Mouse (Mus musculus) bone marrow, adult 2 months (tissue): ENCODE results near the gene Ncl. TPM values are rescaled to one million over a fixed set of nuclear protein-coding genes. Genes with fewer than 3 reads are reported as not detected.

Experiments
- H3K27ac ChIP-seq: fragments of 200-500 bp; 2 replicates; pipeline ENCODE4 v1.5.1; 2012; ENCODE audit warnings: low read depth, mild to moderate bottlenecking, control low read depth, inconsistent platforms, low read length; ENCODE audit not compliant: control insufficient read depth, poor library complexity, insufficient read depth
- H3K4me1 ChIP-seq: fragments of 200-500 bp; 2 replicates; pipeline ENCODE4 v1.6.1; 2011; ENCODE audit warnings: low read length; ENCODE audit not compliant: control insufficient read depth, insufficient read depth
- H3K4me3 ChIP-seq: fragments of 200-500 bp; replicated peaks from 2 replicates; pipeline ENCODE3; 2011; ENCODE audit warnings: mild to moderate bottlenecking, low read depth, low read length, control low read depth; ENCODE audit not compliant: control insufficient read depth
- CTCF ChIP-seq: fragments of 200-500 bp; IDR thresholded peaks from 2 replicates; pipeline ENCODE4 v1.5.1; 2011; ENCODE audit warnings: low read length, control low read depth; ENCODE audit not compliant: control insufficient read depth, insufficient read depth
- POLR2A ChIP-seq: fragments of 200-500 bp; IDR thresholded peaks from 2 replicates; pipeline ENCODE4 v1.6.1; 2011; ENCODE audit warnings: low read depth, mild to moderate bottlenecking, control low read depth, low read length, borderline replicate concordance; ENCODE audit not compliant: control insufficient read depth
- WGBS: fragments of 180-500 bp; shearing (Covaris S2); methylation state at CpG from one replicate; pipeline ENCODE4 v1.1.7; 2018; 5-methylcytosine and 5-hydroxymethylcytosine counted together
- polyA plus RNA-seq: library from polyadenylated mRNA; stranded (reverse); fragments of >200 nt; gene quantifications from 2 replicates; pipeline ENCODE4 v1.2.4, GENCODE M21; 2011; ENCODE audit warnings: low replicate concordance; ENCODE audit not compliant: missing spikeins, insufficient read depth, insufficient read length

The Ncl gene
- polyA plus RNA-seq, 1 experiment: 503 TPM

- no peaks in the 10 kb centered on the region for H3K4me1 ChIP-seq
- 86% methylated on average over 8 of the region's 8 CpGs for WGBS
- H3K27ac ChIP-seq: no peak overlapping the region
- no peak for TF ChIP-seq POLR2A
- TF ChIP-seq CTCF: no peak
- H3K4me3 ChIP-seq: no peak overlapping the region
These were observed 8.6 kb downstream of the Ncl start for GRCm38 (mm10) chr1:86350576-86350975.

GRCm38 (mm10) chr1:86349696-86350095, 9.5 kb downstream of the Ncl start:
- H3K4me1 ChIP-seq: no peaks in the 10 kb centered on the region
- WGBS: 93% methylated on average over 1 of the region's 1 CpGs

GRCm38 (mm10) chr1:86349201-86349600, 10.0 kb downstream of the Ncl start:
- TF ChIP-seq POLR2A: no peak
- TF ChIP-seq CTCF: no peak

More at GRCm38 (mm10) chr1:86349696-86350095, 9.5 kb downstream of the Ncl start:
- Histone ChIP-seq H3K27ac (no peak overlapping the region), H3K4me3 (no peak overlapping the region)
- TF ChIP-seq POLR2A: no peak
- no peak for TF ChIP-seq CTCF

GRCm38 (mm10) chr1:86348801-86349200, 10.4 kb downstream of the Ncl start:
- WGBS: 73% methylated on average over 4 of the region's 4 CpGs
- no peaks in the 10 kb centered on the region for H3K4me1 ChIP-seq
- TF ChIP-seq POLR2A (no peak), CTCF (no peak)
- H3K27ac ChIP-seq: no peak overlapping the region
- no peak overlapping the region for H3K4me3 ChIP-seq

More at GRCm38 (mm10) chr1:86349201-86349600, 10.0 kb downstream of the Ncl start:
- Histone ChIP-seq H3K4me1 (no peaks in the 10 kb centered on the region), H3K27ac (no peak overlapping the region), H3K4me3 (no peak overlapping the region)
- 88% methylated on average over 3 of the region's 3 CpGs for WGBS

- TF ChIP-seq CTCF: no peak
- TF ChIP-seq POLR2A: no peak
- no peak overlapping the region for H3K27ac ChIP-seq
- WGBS: 97% methylated on average over 1 of the region's 1 CpGs
- H3K4me1 ChIP-seq: peaks cover 2% of the 10 kb centered on the region
- H3K4me3 ChIP-seq: no peak overlapping the region
These were observed 11.1 kb downstream of the Ncl start for GRCm38 (mm10) chr1:86348083-86348482.

- no peak overlapping the region for H3K4me3 ChIP-seq
- WGBS: 77% methylated on average over 1 of the region's 1 CpGs
- no peak overlapping the region for H3K27ac ChIP-seq
- H3K4me1 ChIP-seq: peaks cover 2% of the 10 kb centered on the region
- TF ChIP-seq POLR2A (no peak), CTCF (no peak)
These were observed 11.5 kb downstream of the Ncl start for GRCm38 (mm10) chr1:86347716-86348045.

GRCm38 (mm10) chr1:86346851-86347715, 12.1 kb downstream of the Ncl start:
- 80% methylated on average over 3 of the region's 3 CpGs for WGBS
- Histone ChIP-seq H3K27ac (no peak overlapping the region), H3K4me1 (peaks cover 2% of the 10 kb centered on the region), H3K4me3 (no peak overlapping the region)
- no peak for TF ChIP-seq CTCF
- no peak for TF ChIP-seq POLR2A

- H3K4me1 ChIP-seq: peaks cover 2% of the 10 kb centered on the region
- WGBS: 91% methylated on average over 4 of the region's 4 CpGs
- H3K4me3 ChIP-seq: no peak overlapping the region
- TF ChIP-seq POLR2A: no peak
- no peak for TF ChIP-seq CTCF
- H3K27ac ChIP-seq: no peak overlapping the region
These were observed 13.2 kb downstream of the Ncl start for GRCm38 (mm10) chr1:86345956-86346355.
